Mouse (Mus musculus) c-Kit-positive CD71-positive TER-119-negative erythroid progenitor cells, embryonic 14.5 days (primary cell): ENCODE data around the gene Prnp.

Experiments used
- DNase-seq: peaks from one replicate; pipeline ENCODE4 v3.0.0-alpha.2; 2013; ENCODE audit warnings: low read depth

Prnp gene

GRCm38 (mm10) chr2:131906846-131907245 lies 2.9 kb upstream of the Prnp start:
- no peak for DNase-seq

GRCm38 (mm10) chr2:131907311-131907710 lies 2.4 kb upstream of the Prnp start:
- DNase-seq = no peak

GRCm38 (mm10) chr2:131908351-131908861 lies 1.3 kb upstream of the Prnp start:
- DNase-seq = no peak

- no peak for DNase-seq
These were observed 822 bp upstream of the Prnp start for GRCm38 (mm10) chr2:131908906-131909305.

- no peak for DNase-seq
These were observed 1.1 kb downstream of the Prnp start for GRCm38 (mm10) chr2:131910847-131911246.

- DNase-seq = no peak
These were observed 1.6 kb downstream of the Prnp start for GRCm38 (mm10) chr2:131911341-131911740.

- DNase-seq = no peak
These were observed 3.0 kb downstream of the Prnp start for GRCm38 (mm10) chr2:131912526-131913258.

- no peak for DNase-seq
These were observed 22.7 kb downstream of the Prnp start for GRCm38 (mm10) chr2:131932275-131932902.

GRCm38 (mm10) chr2:131933013-131933412 lies 23.3 kb downstream of the Prnp start:
- DNase-seq = no peak

GRCm38 (mm10) chr2:131933598-131933997 lies 23.9 kb downstream of the Prnp start:
- DNase-seq = no peak

GRCm38 (mm10) chr2:131934243-131934642 lies 24.5 kb downstream of the Prnp start:
- DNase-seq = no peak

- DNase-seq = no peak
These were observed 25.8 kb downstream of the Prnp start for GRCm38 (mm10) chr2:131935390-131936105.

GRCm38 (mm10) chr2:131936410-131936809 lies 26.7 kb downstream of the Prnp start:
- no peak for DNase-seq

GRCm38 (mm10) chr2:131939404-131940111 lies 29.8 kb downstream of the Prnp start:
- DNase-seq = peak; percentile 65

GRCm38 (mm10) chr2:131940506-131940905 lies 30.8 kb downstream of the Prnp start:
- DNase-seq = no peak

GRCm38 (mm10) chr2:131941501-131941900 lies 31.8 kb downstream of the Prnp start:
- no peak for DNase-seq

- no peak for DNase-seq
These were observed 34.6 kb downstream of the Prnp start for GRCm38 (mm10) chr2:131944370-131944769.

GRCm38 (mm10) chr2:131945225-131945624 lies 35.5 kb downstream of the Prnp start:
- no peak for DNase-seq

GRCm38 (mm10) chr2:131945765-131946164 lies 36.0 kb downstream of the Prnp start:
- DNase-seq = no peak

GRCm38 (mm10) chr2:131946351-131946750 lies 36.6 kb downstream of the Prnp start:
- no peak for DNase-seq

- DNase-seq = no peak
These were observed 38.4 kb downstream of the Prnp start for GRCm38 (mm10) chr2:131948156-131948555.
